Mouse (Mus musculus) embryonic facial prominence, embryonic 11.5 days (tissue): ENCODE results near the gene Gjd3. TPM values are rescaled to one million over a fixed set of nuclear protein-coding genes. Genes with fewer than 3 reads are reported as not detected.

Experiments used
- ATAC-seq: fragments of 200-750 bp; cut with Nextera tagmentation; replicated peaks from 2 replicates; pipeline ENCODE4 v1.8.0; 2017; ENCODE audit warnings: low read depth; ENCODE audit not compliant: insufficient number of reproducible peaks, low FRiP score, low TSS enrichment
- DNase-seq: peaks from one replicate; pipeline ENCODE4 v3.0.0-alpha.2; 2015; ENCODE audit warnings: low spot score
- H3K27ac ChIP-seq: fragments of 300-500 bp; sonication (generic); replicated peaks from 2 replicates; pipeline ENCODE4 v1.5.1; 2014; ENCODE audit warnings: mild to moderate bottlenecking, low read depth, low read length, control low read depth
- H3K27me3 ChIP-seq: fragments of 300-500 bp; sonication (generic); 2 replicates; pipeline ENCODE4 v1.6.1; 2014; ENCODE audit warnings: mild to moderate bottlenecking, low read length, moderate library complexity, mixed read lengths; ENCODE audit not compliant: control insufficient read depth, insufficient read depth
- H3K36me3 ChIP-seq: fragments of 300-500 bp; sonication (generic); replicated peaks from 2 replicates; pipeline ENCODE4 v1.6.1; 2014; ENCODE audit warnings: low read depth, mild to moderate bottlenecking, low read length, moderate library complexity, mixed read lengths; ENCODE audit not compliant: control insufficient read depth, insufficient read depth
- H3K4me1 ChIP-seq: fragments of 300-500 bp; sonication (generic); 2 replicates; pipeline ENCODE4 v1.6.1; 2014; ENCODE audit warnings: low read length, mixed read lengths; ENCODE audit not compliant: control insufficient read depth, insufficient read depth
- H3K4me2 ChIP-seq: fragments of 300-500 bp; sonication (generic); 2 replicates; pipeline ENCODE4 v1.6.1; 2014; ENCODE audit warnings: low read depth, mild to moderate bottlenecking, control low read depth, low read length, moderate library complexity
- H3K4me3 ChIP-seq: fragments of 300-500 bp; sonication (generic); 2 replicates; pipeline ENCODE4 v1.5.1; 2014; ENCODE audit warnings: low read depth, low read length, control low read depth
- H3K9ac ChIP-seq: fragments of 300-500 bp; sonication (generic); replicated peaks from 2 replicates; pipeline ENCODE4 v1.6.1; 2014; ENCODE audit warnings: mild to moderate bottlenecking, control low read depth, low read length
- H3K9me3 ChIP-seq: fragments of 300-500 bp; sonication (generic); replicated peaks from 2 replicates; pipeline ENCODE4 v1.6.1; 2016; ENCODE audit warnings: mild to moderate bottlenecking, low read length, inconsistent platforms, mixed read lengths; ENCODE audit not compliant: control insufficient read depth
- WGBS: fragments of 180-500 bp; shearing (Covaris S2); extraction: QIAGEN DNeasy Blood & Tissue Kit; methylation state at CpG from one replicate; pipeline ENCODE4 v1.1.7; 2014; 5-methylcytosine and 5-hydroxymethylcytosine counted together
- polyA plus RNA-seq: library from polyadenylated mRNA; unstranded; fragments of >200 nt; fragmentation: Nextera tagmentation; extraction: Ambion mirVana; gene quantifications from 2 replicates; pipeline ENCODE4 v1.2.1, GENCODE M21; 2014

Gjd3 gene
- polyA plus RNA-seq, 1 experiment from 2014 or later = 0.25 TPM

DNA sequence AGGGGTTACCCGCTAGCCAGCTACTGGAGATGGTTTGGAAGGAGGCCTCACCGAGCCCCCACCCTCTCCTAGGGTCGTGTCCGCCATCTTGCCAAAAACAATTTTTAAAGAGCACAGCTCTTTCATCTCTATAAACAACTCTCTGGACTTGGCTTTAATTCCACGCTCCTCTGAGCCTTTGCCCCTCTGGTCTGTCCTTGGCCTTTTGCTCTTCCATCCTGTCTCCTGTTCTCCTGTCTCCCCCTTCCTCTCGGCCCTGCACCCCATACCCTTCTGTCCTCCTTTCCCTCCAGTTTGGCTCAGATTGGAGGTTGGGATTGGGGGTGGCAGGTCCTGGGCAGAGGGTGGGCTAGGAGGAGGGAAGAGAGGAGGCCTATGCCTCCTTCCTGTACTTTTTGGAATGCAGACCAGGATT, 18.6 kb downstream of the Gjd3 start:
- no peaks in the 10 kb centered on the region; the same call in none of the 2 replicates for H3K36me3 ChIP-seq
- H3K4me2 ChIP-seq = peak overlapping the region; percentile 64
- WGBS = 20% methylated on average over 6 of the region's 6 CpGs
- H3K27ac ChIP-seq = peak overlapping the region; percentile 87
- ATAC-seq (no peak), DNase-seq (no peak)
- H3K9me3 ChIP-seq = no peaks in the 10 kb centered on the region
- peak overlapping the region; percentile 60 for H3K9ac ChIP-seq
- H3K4me3 ChIP-seq = no peak overlapping the region; the same call in 1 of the 2 replicates
- H3K27me3 ChIP-seq = no peaks in the 10 kb centered on the region
- H3K4me1 ChIP-seq = peaks cover 72% of the 10 kb centered on the region

DNA sequence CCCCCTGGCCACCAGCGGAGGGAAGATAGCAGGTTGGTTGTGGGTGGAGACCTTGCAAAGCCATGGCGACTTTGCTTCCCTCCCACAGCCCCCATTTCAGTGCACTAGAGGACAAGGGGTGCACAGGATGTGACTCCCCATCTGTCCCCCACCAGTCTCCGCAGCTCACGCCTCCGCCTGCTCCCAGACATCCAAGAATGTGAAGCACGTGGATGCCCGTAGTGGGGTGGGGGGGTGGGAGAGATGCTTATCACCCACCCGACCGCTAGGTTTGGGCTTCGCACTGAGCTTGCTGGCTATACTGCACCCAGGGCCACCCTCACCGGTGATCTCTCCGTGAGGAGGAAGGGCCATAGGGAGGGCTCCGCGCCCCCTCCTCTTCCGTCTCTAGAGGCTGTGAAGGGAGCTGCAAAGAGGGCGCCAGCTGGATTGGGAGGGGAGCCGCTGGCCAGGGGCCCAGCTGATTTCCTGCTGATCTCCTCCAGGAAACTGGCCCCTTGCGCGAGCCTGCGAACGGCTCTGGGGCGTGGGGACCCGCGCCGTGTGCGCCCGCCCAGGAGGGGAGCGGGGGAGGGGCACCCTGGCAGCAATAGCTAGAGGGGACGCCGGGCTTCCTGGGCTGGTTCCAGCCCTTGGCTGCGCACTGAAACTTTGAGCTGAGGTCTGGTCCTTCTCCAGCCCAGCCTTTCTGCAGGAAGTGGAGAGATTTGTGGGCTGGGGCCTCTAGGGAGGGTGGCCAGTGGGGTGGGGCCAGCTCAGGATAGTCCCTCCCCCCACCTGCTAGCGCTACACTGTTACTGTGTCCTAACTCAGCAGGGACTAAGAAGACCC, 19.4 kb downstream of the Gjd3 start:
- peak; percentile 69 for DNase-seq
- ATAC-seq = peak; percentile 37; the same call in 1 of the 2 replicates
- Histone ChIP-seq H3K27ac (peak overlapping the region; percentile 87), H3K27me3 (no peaks in the 10 kb centered on the region), H3K4me2 (peak overlapping the region; percentile 64), H3K9me3 (no peaks in the 10 kb centered on the region), H3K4me1 (peaks cover 66% of the 10 kb centered on the region), H3K9ac (peak overlapping the region; percentile 60), H3K36me3 (no peaks in the 10 kb centered on the region; the same call in none of the 2 replicates), H3K4me3 (peak overlapping the region; percentile 26)
- 0% methylated on average over 32 of the region's 32 CpGs for WGBS

DNA sequence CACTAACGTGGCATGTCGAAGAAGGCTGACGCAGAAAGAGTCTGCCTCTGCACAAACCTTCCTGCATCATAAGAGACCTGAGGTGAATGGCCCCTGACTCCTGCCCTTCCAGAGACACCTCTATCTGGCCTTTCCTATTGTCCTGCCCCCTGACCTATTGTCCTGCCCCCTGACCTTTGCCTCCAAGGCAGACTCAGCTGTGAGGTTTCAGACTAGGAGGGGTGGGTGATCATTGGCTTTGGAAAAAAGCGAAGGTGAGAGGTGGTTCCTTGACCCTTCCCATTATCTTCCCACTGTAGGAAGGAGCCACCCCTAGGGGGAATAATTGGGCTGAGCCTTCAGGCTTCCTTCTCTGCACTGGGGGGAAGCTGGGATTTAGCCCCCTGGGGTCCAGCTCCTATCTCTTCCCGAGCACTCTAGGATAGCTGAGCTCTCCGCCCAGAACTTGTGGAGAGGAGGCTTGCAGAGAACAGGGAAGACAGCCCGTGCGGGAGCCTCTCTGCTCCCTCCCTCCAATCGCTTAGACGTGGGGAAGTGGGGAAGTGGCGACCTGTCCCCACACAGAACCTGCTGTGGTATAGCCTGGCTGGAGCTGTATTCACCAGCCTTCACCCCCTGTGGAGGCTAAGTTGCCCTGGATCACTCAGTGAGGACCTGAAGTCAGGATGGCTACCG, 20.3 kb downstream of the Gjd3 start:
- ATAC-seq (no peak), DNase-seq (no peak)
- WGBS = 8% methylated on average over 12 of the region's 12 CpGs
- Histone ChIP-seq H3K4me1 (peaks cover 62% of the 10 kb centered on the region), H3K27me3 (no peaks in the 10 kb centered on the region), H3K4me2 (peak overlapping the region; percentile 99), H3K4me3 (peak overlapping the region; percentile 26), H3K9me3 (no peaks in the 10 kb centered on the region), H3K27ac (peak overlapping the region; percentile 87), H3K36me3 (no peaks in the 10 kb centered on the region; the same call in 1 of the 2 replicates), H3K9ac (peak overlapping the region; percentile 60)

DNA sequence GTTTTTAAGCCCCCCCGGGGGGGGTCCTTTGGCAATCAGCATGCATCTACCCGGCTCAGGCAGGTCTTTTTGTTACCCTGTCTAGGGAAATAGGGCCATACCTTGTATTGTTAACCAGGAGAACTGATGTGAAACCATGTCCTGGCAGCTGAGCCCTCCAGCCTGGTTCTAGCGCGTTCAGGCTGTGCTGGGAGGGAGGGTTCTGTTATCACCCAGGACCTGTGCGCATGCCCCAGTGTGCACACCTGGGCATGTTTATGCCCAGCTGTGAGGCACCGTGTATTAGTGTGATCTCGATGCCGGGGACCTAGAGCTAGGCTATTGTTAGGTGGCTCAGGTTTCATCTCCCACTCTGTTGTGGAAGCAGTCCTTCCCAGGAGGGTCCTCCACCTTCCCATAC, 21.1 kb downstream of the Gjd3 start:
- Histone ChIP-seq H3K9me3 (no peaks in the 10 kb centered on the region), H3K4me1 (peaks cover 58% of the 10 kb centered on the region), H3K27ac (no peak overlapping the region), H3K27me3 (no peaks in the 10 kb centered on the region), H3K4me2 (peak overlapping the region; percentile 99), H3K9ac (peak overlapping the region; percentile 60), H3K4me3 (peak overlapping the region; percentile 58), H3K36me3 (peaks cover 2% of the 10 kb centered on the region)
- WGBS = 8% methylated on average over 8 of the region's 8 CpGs
- no peak for DNase-seq
- no peak for ATAC-seq

DNA sequence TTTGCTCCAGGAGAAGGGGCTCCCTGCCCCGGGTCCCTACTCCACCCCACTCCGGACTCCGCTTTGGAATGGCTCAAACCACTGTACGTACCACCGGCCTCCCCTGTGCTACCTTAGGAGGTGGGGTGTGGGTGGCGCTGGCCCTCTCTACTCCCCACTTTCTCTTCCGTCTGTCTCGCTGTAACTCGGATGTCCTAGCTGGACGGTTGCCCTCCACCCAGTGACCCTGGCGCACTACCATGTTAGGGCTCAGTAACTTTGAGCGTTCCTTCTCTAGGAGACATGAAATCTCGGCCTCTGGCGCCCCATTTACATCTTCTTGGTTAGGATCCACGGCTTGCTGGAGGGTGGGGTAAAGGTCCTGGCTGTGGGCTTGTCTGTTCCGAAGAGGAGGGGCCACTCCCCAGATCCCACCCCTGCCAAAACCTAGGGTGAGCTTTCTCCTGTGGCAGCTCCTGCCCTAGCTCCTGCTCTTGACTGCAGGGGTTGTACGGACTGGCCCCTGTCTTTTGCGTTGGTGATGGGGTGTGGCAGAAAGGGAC, 21.7 kb downstream of the Gjd3 start:
- ATAC-seq (no peak), DNase-seq (no peak)
- Histone ChIP-seq H3K4me3 (peak overlapping the region; percentile 58), H3K36me3 (peaks cover 2% of the 10 kb centered on the region), H3K27ac (0 out of 2 replicates have a peak overlapping the region, but pooled peaks have one; percentile 41), H3K9ac (peak overlapping the region; percentile 60), H3K4me1 (peaks cover 54% of the 10 kb centered on the region), H3K4me2 (peak overlapping the region; percentile 99), H3K9me3 (no peaks in the 10 kb centered on the region), H3K27me3 (no peaks in the 10 kb centered on the region)
- WGBS = 4% methylated on average over 18 of the region's 18 CpGs

DNA sequence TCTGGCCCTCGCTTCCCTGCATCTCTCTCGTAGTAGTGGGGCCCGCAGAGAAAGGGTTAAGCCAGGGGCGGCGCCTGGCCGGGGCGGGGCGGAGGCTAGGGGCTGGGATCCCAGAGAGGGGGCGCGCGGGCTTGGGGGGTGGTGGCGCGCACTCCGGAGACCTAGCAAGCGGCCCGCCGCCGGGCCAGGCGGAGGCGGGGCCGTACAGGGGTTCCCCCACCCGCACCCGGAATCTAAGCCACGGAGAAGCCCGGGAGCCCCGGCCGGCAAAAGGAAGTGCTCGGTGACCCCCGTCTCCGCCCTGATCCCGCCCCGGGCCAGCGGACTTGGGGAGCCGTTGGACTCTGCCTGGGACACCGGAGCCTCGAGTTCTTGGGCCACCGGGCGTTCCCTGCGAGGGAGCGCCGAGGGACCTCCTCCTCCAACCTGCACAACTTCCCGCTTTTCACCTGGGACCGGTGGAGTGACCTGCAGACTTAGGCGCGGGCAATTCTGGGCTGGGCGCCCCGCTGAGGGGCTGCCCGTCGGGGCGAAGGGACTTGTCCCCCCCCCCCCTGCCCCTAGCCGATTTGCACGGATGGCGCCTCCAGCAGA, 22.4 kb downstream of the Gjd3 start:
- H3K36me3 ChIP-seq = peaks cover 2% of the 10 kb centered on the region
- peak overlapping the region; percentile 99 for H3K4me2 ChIP-seq
- peak overlapping the region; percentile 79 for H3K27ac ChIP-seq
- H3K9me3 ChIP-seq = no peaks in the 10 kb centered on the region
- H3K4me1 ChIP-seq = peaks cover 47% of the 10 kb centered on the region
- H3K27me3 ChIP-seq = no peaks in the 10 kb centered on the region
- ATAC-seq = peak; percentile 35; the same call in 1 of the 2 replicates
- peak overlapping the region; percentile 60 for H3K9ac ChIP-seq
- peak; percentile 83 for DNase-seq
- WGBS = under 1% methylated on average over 39 of the region's 53 CpGs
- peak overlapping the region; percentile 58 for H3K4me3 ChIP-seq

DNA sequence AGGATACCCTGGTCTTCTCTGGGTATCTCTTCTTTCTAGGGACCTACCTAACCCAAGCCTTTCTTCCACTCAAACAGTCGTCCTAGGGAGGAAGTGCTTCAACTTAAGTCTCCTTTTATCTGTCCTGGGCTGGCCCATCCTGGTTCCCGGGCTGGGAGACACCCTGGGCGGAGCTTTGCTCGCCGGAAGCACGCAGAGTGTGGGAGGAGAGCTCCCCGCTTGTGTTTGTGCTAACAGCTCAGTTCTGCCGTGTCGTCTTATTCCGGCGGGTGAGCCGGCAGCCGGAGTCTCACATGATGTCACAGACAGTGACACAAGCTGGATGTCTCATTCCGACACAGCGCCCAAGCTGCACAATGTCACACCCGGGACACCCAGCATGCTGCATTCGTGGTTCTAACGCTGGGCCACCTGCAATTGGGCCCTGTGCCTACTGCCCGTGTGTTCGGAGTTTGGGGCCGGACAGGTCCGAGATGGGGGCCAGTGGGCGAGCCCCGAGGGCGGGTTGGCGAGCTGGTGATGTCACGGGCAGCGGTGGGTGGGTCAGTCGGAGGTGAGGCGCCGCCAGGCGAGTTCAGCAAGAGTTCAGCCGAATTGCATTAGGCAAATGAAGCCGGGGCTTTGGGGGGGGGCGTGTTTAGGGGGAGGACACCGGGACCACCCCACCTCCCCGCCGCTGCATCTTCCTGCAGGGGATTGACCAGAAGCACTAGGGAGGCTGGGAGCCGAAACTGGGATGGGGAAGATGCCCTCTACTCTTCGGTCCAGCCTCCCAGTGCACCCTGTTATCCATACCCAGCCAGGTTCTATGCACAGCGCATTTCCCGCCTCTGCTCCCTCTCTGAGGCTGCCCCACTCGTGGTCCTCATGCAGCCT, 23.1 kb downstream of the Gjd3 start:
- H3K27me3 ChIP-seq = no peaks in the 10 kb centered on the region
- peak overlapping the region; percentile 58 for H3K4me3 ChIP-seq
- DNase-seq = peak; percentile 69
- peak overlapping the region; percentile 79 for H3K27ac ChIP-seq
- H3K4me2 ChIP-seq = peak overlapping the region; percentile 99
- WGBS = under 1% methylated on average over 37 of the region's 43 CpGs
- peaks cover 45% of the 10 kb centered on the region for H3K4me1 ChIP-seq
- peaks cover 2% of the 10 kb centered on the region for H3K36me3 ChIP-seq
- no peak; the same call in 1 of the 2 replicates for ATAC-seq
- no peaks in the 10 kb centered on the region for H3K9me3 ChIP-seq
- H3K9ac ChIP-seq = peak overlapping the region; percentile 60
